Mouse (Mus musculus) gonadal fat pad, adult 2 months (tissue): ENCODE measurements at regions not wholly inside any gene's neighbourhood (a gene's known extent, or its start where the extent isn't known, plus 50 kb on each side); places are given as distances from the start of the nearest gene placed in this dataset.

Experiments
- DNase-seq: peaks from one replicate; pipeline ENCODE4 v3.0.0-alpha.2; 2012; ENCODE audit warnings: low read depth

- no peak for DNase-seq
Measured at GRCm38 (mm10) chr2:57424879-57425278, 187.4 kb downstream of the Gpd2 start.

GRCm38 (mm10) chr2:57425439-57425838, 188.0 kb downstream of the Gpd2 start:
- DNase-seq: no peak

GRCm38 (mm10) chr2:57450996-57451770, 213.7 kb downstream of the Gpd2 start:
- no peak for DNase-seq

GRCm38 (mm10) chr2:57453896-57454679, 216.7 kb downstream of the Gpd2 start:
- peak; percentile 52 for DNase-seq

GRCm38 (mm10) chr2:57459901-57460300, 222.5 kb downstream of the Gpd2 start:
- DNase-seq: no peak

GRCm38 (mm10) chr2:57473873-57474272, 236.4 kb downstream of the Gpd2 start:
- no peak for DNase-seq

- DNase-seq: no peak
Measured at GRCm38 (mm10) chr2:57492116-57492515, 254.7 kb downstream of the Gpd2 start.

GRCm38 (mm10) chr2:57492914-57493621, 255.6 kb downstream of the Gpd2 start:
- DNase-seq: no peak

GRCm38 (mm10) chr2:57496315-57496954, 259.0 kb downstream of the Gpd2 start:
- DNase-seq: no peak

GRCm38 (mm10) chr2:57497933-57498332, 260.5 kb downstream of the Gpd2 start:
- no peak for DNase-seq

- DNase-seq: no peak
Measured at GRCm38 (mm10) chr2:57504678-57505077, 267.2 kb downstream of the Gpd2 start.

- DNase-seq: no peak
Measured at GRCm38 (mm10) chr2:57522465-57522864, 285.0 kb downstream of the Gpd2 start.

GRCm38 (mm10) chr2:57522983-57523382, 285.5 kb downstream of the Gpd2 start:
- DNase-seq: no peak

GRCm38 (mm10) chr2:57527966-57528365, 290.5 kb downstream of the Gpd2 start:
- DNase-seq: no peak

- no peak for DNase-seq
Measured at GRCm38 (mm10) chr2:57539842-57540241, 302.4 kb downstream of the Gpd2 start.

GRCm38 (mm10) chr2:57565258-57565657, 327.8 kb downstream of the Gpd2 start:
- no peak for DNase-seq

- DNase-seq: no peak
Measured at GRCm38 (mm10) chr2:57566103-57566502, 328.7 kb downstream of the Gpd2 start.

- DNase-seq: no peak
Measured at GRCm38 (mm10) chr2:57567183-57567582, 329.7 kb downstream of the Gpd2 start.

- DNase-seq: no peak
Measured at GRCm38 (mm10) chr2:57587065-57587464, 349.6 kb downstream of the Gpd2 start.

GRCm38 (mm10) chr2:57593558-57593957, 356.1 kb downstream of the Gpd2 start:
- no peak for DNase-seq

- no peak for DNase-seq
Measured at GRCm38 (mm10) chr2:57597694-57598358, 360.4 kb downstream of the Gpd2 start.
